Mouse (Mus musculus) limb, embryonic 10.5 days (tissue): ENCODE results near the gene Cryba2. TPM values are rescaled to one million over a fixed set of nuclear protein-coding genes. Genes with fewer than 3 reads are reported as not detected.

Experiments used
- DNase-seq: peaks from one replicate; pipeline ENCODE4 v3.0.0-alpha.2; 2017; ENCODE audit warnings: low spot score
- H3K27ac ChIP-seq: fragments of 300-500 bp; sonication (generic); 2 replicates; pipeline ENCODE4 v1.5.1; 2016; ENCODE audit warnings: mild to moderate bottlenecking
- H3K27me3 ChIP-seq: fragments of 300-500 bp; sonication (generic); 2 replicates; pipeline ENCODE4 v1.6.1; 2016; ENCODE audit warnings: low read depth, mild to moderate bottlenecking; ENCODE audit not compliant: poor library complexity, severe bottlenecking
- H3K36me3 ChIP-seq: fragments of 300-500 bp; sonication (generic); 2 replicates; pipeline ENCODE4 v1.6.1; 2016; ENCODE audit warnings: mild to moderate bottlenecking, moderate library complexity
- H3K4me1 ChIP-seq: fragments of 300-500 bp; sonication (generic); 2 replicates; pipeline ENCODE4 v1.6.1; 2016
- H3K4me3 ChIP-seq: fragments of 300-500 bp; sonication (generic); 2 replicates; pipeline ENCODE4 v1.5.1; 2016; ENCODE audit warnings: mild to moderate bottlenecking, moderate library complexity
- H3K9me3 ChIP-seq: fragments of 300-500 bp; sonication (generic); replicated peaks from 2 replicates; pipeline ENCODE4 v1.6.1; 2016; ENCODE audit warnings: mild to moderate bottlenecking
- WGBS: fragments of 180-500 bp; shearing (Covaris S2); methylation state at CpG from one replicate; pipeline ENCODE4 v1.1.7; 2016; 5-methylcytosine and 5-hydroxymethylcytosine counted together
- polyA plus RNA-seq: library from polyadenylated mRNA; unstranded; fragments of >200 nt; fragmentation: Nextera tagmentation; extraction: Ambion mirVana; gene quantifications from 2 replicates; pipeline ENCODE4 v1.2.1, GENCODE M21; 2016

The Cryba2 gene
- not detected in 2 replicates for polyA plus RNA-seq

DNA sequence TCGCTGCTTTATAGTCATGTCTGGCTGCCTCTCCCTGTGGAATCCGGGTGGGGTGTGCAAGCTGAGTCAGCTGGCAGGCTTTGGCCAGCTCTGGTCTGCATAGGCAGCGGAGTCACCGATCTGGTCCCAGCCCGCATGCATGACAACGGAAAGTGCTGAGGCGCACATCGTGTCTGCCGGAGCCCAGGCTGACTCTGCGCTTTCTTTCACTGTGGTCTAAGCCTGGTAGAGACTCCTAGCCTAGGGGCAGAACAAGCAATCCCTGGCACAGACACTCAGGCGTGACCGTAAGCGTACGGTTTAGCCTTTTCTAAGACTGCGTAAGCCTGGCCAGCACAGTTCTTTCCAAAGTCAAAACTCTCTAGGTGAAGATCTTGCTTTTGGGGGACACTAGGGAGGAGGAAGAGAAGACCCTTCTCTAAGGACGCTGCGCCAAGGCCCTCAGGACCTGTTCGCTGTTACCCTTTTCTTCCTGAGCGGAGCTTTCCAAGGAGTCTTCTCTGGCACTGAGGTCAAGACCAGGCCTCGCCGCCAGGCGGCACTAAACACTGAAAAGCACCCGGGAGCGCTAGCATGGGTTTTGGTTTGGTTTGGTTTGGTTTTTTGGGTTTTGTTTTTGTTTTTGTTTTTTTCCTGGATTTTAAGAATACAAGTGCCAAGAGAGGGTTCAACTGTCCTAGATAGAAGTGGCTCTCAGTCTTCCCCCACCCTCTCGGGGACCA, at the start of gene Cryba2:
TSS of gene Cryba2 (minus strand) at position 10 of the 722 bp plus-strand sequence.
- H3K27ac ChIP-seq, result no peak within 1 kb of the TSS
- no peaks in the 10 kb centered on the region for H3K9me3 ChIP-seq
- H3K27me3 ChIP-seq, result peaks cover 99% of the 10 kb centered on the region
- H3K36me3 ChIP-seq, result no peaks in the 10 kb centered on the region
- H3K4me3 ChIP-seq, result no peak within 1 kb of the TSS; the same call in 1 of the 2 replicates
- peaks cover 14% of the 10 kb centered on the region for H3K4me1 ChIP-seq
- DNase-seq, result peak; percentile 76
- 4% methylated on average over 25 of the region's 25 CpGs for WGBS

DNA sequence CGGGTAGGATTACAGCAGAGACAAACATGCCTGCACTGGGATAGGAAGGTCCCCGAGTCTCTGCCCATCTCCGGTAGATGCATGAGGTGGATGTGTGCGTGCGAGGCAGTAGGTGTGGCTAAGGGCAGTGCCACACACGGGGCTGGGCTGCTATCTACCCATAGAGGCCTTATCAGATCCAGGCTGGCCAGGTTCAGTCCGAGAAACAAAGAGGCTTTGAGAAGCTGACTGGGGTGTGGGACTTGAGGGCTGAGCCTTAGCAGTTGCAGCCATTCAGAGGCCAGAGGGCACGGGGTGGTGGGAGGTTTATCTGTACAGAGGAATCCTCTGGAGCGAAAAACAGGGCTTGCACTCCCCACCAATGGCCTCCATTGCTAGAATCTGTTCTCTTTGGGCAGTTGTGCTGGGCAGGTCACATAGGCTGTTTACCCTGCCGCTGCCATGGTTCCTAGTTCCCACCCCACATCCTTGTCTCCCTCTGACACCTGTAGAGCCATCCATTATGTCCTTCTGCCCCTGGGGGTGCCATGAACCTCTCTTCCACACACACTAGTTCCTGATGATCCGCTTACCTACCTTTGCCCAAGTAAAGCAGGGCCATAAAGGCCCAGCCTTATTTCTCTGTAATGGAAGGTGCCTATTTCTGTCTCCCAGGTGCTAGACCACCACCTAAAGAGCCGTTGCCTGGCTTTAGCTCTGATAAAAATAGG, 48.9 kb upstream of the Cryba2 start:
- no peaks in the 10 kb centered on the region for H3K4me1 ChIP-seq
- no peak for DNase-seq
- 61% methylated on average over 12 of the region's 12 CpGs for WGBS
- H3K9me3 ChIP-seq, result no peaks in the 10 kb centered on the region
- peaks cover 68% of the 10 kb centered on the region for H3K27me3 ChIP-seq
- H3K27ac ChIP-seq, result no peak overlapping the region
- H3K4me3 ChIP-seq, result no peak overlapping the region
- no peaks in the 10 kb centered on the region for H3K36me3 ChIP-seq

DNA sequence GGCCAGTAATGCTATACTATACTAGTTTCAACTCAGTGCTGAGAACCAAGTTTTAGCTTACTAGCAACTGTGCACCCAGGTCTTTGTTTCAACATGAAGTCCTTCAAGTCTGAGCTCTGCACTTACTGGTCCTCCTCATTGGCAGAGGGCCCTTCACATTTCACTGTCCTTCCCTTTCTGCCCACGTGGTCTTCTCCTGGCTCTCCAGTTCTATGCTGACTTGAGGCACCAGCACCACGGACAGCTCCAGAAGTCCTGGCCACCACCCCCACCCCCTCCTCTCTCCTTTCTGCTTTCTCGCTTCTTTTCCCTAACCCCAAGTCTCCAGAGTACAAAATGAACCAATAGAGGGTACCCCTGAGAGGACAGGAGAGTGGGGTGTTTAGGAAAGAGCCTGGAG, 46.8 kb upstream of the Cryba2 start:
- 3% methylated on average over 3 of the region's 3 CpGs for WGBS
- DNase-seq, result peak; percentile 53
- H3K4me1 ChIP-seq, result no peaks in the 10 kb centered on the region

GRCm38 (mm10) chr1:74936221-74936830, 43.4 kb upstream of the Cryba2 start:
- no peaks in the 10 kb centered on the region for H3K4me1 ChIP-seq
- no peak for DNase-seq
- H3K36me3 ChIP-seq, result no peaks in the 10 kb centered on the region
- no peaks in the 10 kb centered on the region for H3K9me3 ChIP-seq
- peaks cover 64% of the 10 kb centered on the region for H3K27me3 ChIP-seq
- no peak overlapping the region for H3K4me3 ChIP-seq
- no peak overlapping the region for H3K27ac ChIP-seq
- 49% methylated on average over 12 of the region's 12 CpGs for WGBS

More for the DNA sequence above, 46.8 kb upstream of the Cryba2 start:
- Histone ChIP-seq H3K4me3 (no peak overlapping the region), H3K27ac (no peak overlapping the region), H3K9me3 (no peaks in the 10 kb centered on the region), H3K27me3 (peaks cover 64% of the 10 kb centered on the region), H3K36me3 (no peaks in the 10 kb centered on the region)

DNA sequence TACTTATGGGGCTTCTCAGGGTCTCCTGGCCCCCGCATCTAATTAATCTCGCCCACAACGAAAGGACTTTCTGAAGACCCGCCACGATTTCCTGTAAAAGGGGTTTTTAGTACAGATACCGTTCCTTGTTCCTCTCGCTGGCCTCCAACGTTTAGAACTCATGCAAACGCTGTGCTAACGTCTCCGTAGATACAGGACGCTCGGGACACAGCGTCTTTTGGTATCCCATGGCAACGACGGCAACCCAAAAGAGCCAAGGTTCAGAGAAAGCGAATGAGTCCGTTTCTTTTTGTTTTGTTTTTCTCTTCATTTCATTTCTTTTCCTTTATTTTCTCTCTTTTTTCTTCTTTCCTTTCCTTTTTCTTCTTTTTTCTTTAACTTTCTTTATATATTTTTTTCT, 42.5 kb upstream of the Cryba2 start, which contains the start of gene Cfap65:
TSS of gene Cfap65 (minus strand) at position 198 of the 400 bp plus-strand sequence.
- Histone ChIP-seq H3K27ac (no peak within 1 kb of the TSS), H3K36me3 (no peaks in the 10 kb centered on the region), H3K4me3 (peak within 1 kb of the TSS; percentile 26; the same call in 1 of the 2 replicates), H3K27me3 (peaks cover 61% of the 10 kb centered on the region), H3K4me1 (no peaks in the 10 kb centered on the region), H3K9me3 (no peaks in the 10 kb centered on the region)
- 2% methylated on average over 18 of the region's 18 CpGs for WGBS
- peak; percentile 42 for DNase-seq

DNA sequence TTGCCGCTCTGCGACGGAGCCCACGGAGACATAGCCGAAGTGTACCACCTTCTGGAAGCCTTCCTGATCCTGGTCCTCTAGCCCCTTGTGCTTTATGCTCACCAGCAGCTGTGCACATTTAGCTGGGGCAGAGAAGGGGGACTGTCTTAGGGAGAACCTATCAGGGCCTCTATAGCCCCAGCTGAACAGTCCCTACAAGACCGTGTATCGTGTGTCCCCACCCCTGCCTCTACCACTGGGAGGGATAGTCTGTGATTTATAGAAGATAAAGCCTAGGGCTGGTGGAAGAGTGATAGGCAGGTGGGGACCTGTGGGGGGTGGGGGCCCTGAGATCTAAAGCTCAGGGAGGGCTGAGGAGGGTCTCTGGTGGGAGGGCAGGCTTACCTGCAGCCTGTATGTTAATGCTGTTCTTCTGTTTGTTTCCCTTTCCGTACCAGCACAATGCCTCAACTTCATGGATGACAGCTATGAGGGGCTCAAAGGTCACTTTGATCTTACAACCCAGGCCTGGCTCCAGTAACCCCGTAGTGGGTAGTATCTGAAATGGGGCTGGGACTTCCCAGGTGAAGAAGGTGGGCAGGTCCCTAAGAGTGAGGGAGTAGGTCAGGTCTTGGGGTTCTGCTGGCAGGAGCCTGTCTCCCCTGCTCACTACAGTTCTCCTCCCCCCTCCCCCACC, 34.8 kb upstream of the Cryba2 start:
- Histone ChIP-seq H3K36me3 (no peaks in the 10 kb centered on the region), H3K27ac (no peak overlapping the region), H3K4me3 (no peak overlapping the region), H3K9me3 (no peaks in the 10 kb centered on the region), H3K27me3 (peaks cover 53% of the 10 kb centered on the region), H3K4me1 (no peaks in the 10 kb centered on the region)
- no peak for DNase-seq
- 79% methylated on average over 9 of the region's 9 CpGs for WGBS

GRCm38 (mm10) chr1:74926721-74927120, 33.8 kb upstream of the Cryba2 start:
- H3K9me3 ChIP-seq, result no peaks in the 10 kb centered on the region
- 39% methylated on average over 6 of the region's 6 CpGs for WGBS
- no peaks in the 10 kb centered on the region for H3K4me1 ChIP-seq
- H3K27me3 ChIP-seq, result peaks cover 42% of the 10 kb centered on the region
- no peak overlapping the region for H3K4me3 ChIP-seq
- no peak overlapping the region for H3K27ac ChIP-seq
- no peaks in the 10 kb centered on the region for H3K36me3 ChIP-seq
- DNase-seq, result no peak

DNA sequence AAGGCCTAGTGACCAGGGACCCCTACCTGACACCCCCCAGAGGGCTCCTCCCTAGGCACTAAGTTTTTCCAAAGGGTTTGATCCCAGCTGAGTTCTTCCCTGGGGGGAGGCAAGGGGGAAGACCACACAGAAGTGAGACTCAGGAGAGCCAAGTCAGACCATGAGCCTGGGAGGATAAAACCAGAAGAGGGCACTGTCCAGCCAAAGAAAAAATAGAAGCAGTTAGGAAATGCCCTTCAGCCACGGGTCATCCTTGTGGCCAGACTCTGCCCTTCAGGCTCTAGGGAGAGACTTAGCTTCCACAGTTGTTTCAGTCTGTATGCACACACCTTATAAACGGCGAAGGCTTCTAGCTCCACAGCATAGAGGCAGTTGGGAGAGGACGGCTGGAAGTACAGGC, 31.5 kb upstream of the Cryba2 start:
- Histone ChIP-seq H3K4me3 (no peak overlapping the region), H3K9me3 (no peaks in the 10 kb centered on the region), H3K36me3 (no peaks in the 10 kb centered on the region), H3K27me3 (peaks cover 35% of the 10 kb centered on the region), H3K4me1 (no peaks in the 10 kb centered on the region), H3K27ac (no peak overlapping the region)
- 70% methylated on average over 4 of the region's 4 CpGs for WGBS
- DNase-seq, result no peak

GRCm38 (mm10) chr1:74915706-74916105, 22.8 kb upstream of the Cryba2 start:
- H3K4me1 ChIP-seq, result peaks cover 3% of the 10 kb centered on the region; the same call in 1 of the 2 replicates
- WGBS, result 29% methylated on average over 13 of the region's 13 CpGs
- no peak overlapping the region for H3K4me3 ChIP-seq
- no peaks in the 10 kb centered on the region for H3K9me3 ChIP-seq
- no peaks in the 10 kb centered on the region for H3K36me3 ChIP-seq
- H3K27me3 ChIP-seq, result peaks cover 34% of the 10 kb centered on the region; the same call in 1 of the 2 replicates
- H3K27ac ChIP-seq, result no peak overlapping the region
- peak; percentile 37 for DNase-seq

DNA sequence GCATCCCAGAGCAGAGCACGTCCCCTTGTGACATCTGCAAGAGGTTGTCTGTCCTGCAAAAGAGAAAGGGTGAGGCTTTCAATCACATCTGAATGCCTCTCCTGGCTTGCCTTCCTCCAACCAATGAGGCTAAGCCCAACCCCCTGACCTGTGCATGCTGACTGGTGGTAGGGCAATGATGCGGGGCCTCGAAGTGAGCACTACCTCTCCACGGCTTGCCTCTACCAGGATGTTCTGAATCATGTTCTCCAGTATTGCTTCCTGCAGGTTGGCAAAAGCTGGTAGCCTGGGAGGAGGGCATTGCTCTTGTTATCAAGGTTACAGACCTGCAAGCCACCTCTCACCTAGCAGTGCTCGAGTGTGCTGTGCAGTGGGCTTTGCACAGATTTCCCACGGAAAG, 9.2 kb upstream of the Cryba2 start:
- Histone ChIP-seq H3K9me3 (no peaks in the 10 kb centered on the region), H3K36me3 (no peaks in the 10 kb centered on the region), H3K27ac (no peak overlapping the region), H3K27me3 (peaks cover 97% of the 10 kb centered on the region), H3K4me3 (no peak overlapping the region), H3K4me1 (peaks cover 32% of the 10 kb centered on the region)
- DNase-seq, result no peak
- WGBS, result 17% methylated on average over 6 of the region's 6 CpGs

- no peak overlapping the region for H3K4me3 ChIP-seq
- WGBS, result 4% methylated on average over 3 of the region's 3 CpGs
- H3K27ac ChIP-seq, result no peak overlapping the region
- H3K27me3 ChIP-seq, result peaks cover 99% of the 10 kb centered on the region
- no peaks in the 10 kb centered on the region for H3K36me3 ChIP-seq
- H3K9me3 ChIP-seq, result no peaks in the 10 kb centered on the region
- DNase-seq, result peak; percentile 68
- H3K4me1 ChIP-seq, result peaks cover 32% of the 10 kb centered on the region
These were observed 8.7 kb upstream of the Cryba2 start for GRCm38 (mm10) chr1:74901686-74902085.
